Mouse (Mus musculus): ENCODE data around the gene Ganc.

Ganc gene

GRCm38 (mm10) chr2:120403653-120403985 is at the start of gene Ganc:
Gene Ganc (plus strand): TSS chr2:120403896.
- DNase-seq = no peak

GRCm38 (mm10) chr2:120360425-120360824 is 43.3 kb upstream of the Ganc start:
- DNase-seq = no peak

GRCm38 (mm10) chr2:120366501-120366900 is 37.2 kb upstream of the Ganc start:
- DNase-seq = no peak

- no peak for DNase-seq
Measured at GRCm38 (mm10) chr2:120367416-120368207, 36.1 kb upstream of the Ganc start.

- DNase-seq = no peak
Measured at GRCm38 (mm10) chr2:120373858-120374257, 29.8 kb upstream of the Ganc start.

GRCm38 (mm10) chr2:120386264-120386663 is 17.4 kb upstream of the Ganc start:
- DNase-seq = no peak

- no peak for DNase-seq
Measured at GRCm38 (mm10) chr2:120387291-120387690, 16.4 kb upstream of the Ganc start.

- DNase-seq = no peak
Measured at GRCm38 (mm10) chr2:120389376-120389775, 14.3 kb upstream of the Ganc start.

- DNase-seq = no peak
Measured at GRCm38 (mm10) chr2:120390934-120391333, 12.8 kb upstream of the Ganc start.

GRCm38 (mm10) chr2:120392406-120392805 is 11.3 kb upstream of the Ganc start:
- DNase-seq = no peak

- DNase-seq = no peak
Measured at GRCm38 (mm10) chr2:120397951-120398350, 5.7 kb upstream of the Ganc start.

- DNase-seq = no peak
Measured at GRCm38 (mm10) chr2:120402813-120403212, 883 bp upstream of the Ganc start.

- peak; percentile 97 for DNase-seq
Measured at GRCm38 (mm10) chr2:120403986-120404822, 508 bp downstream of the Ganc start, which contains the start of gene Tmem87a. Gene Tmem87a (minus strand): TSS chr2:120404113.

- DNase-seq = no peak
Measured at GRCm38 (mm10) chr2:120404823-120405765, 1.4 kb downstream of the Ganc start.

GRCm38 (mm10) chr2:120411096-120411628 is 7.5 kb downstream of the Ganc start:
- DNase-seq = no peak

GRCm38 (mm10) chr2:120414113-120414512 is 10.4 kb downstream of the Ganc start:
- DNase-seq = peak; percentile 11

GRCm38 (mm10) chr2:120414738-120415414 is 11.2 kb downstream of the Ganc start:
- peak; percentile 62 for DNase-seq

- no peak for DNase-seq
Measured at GRCm38 (mm10) chr2:120424386-120424785, 20.7 kb downstream of the Ganc start.

GRCm38 (mm10) chr2:120444486-120444885 is 40.8 kb downstream of the Ganc start:
- no peak for DNase-seq

GRCm38 (mm10) chr2:120446373-120446772 is 42.7 kb downstream of the Ganc start:
- DNase-seq = peak; percentile 19

GRCm38 (mm10) chr2:120447306-120447705 is 43.6 kb downstream of the Ganc start:
- no peak for DNase-seq

- no peak for DNase-seq
Measured at GRCm38 (mm10) chr2:120450724-120451123, 47.0 kb downstream of the Ganc start.

Measured in layer of hippocampus, adult 9-11 months (tissue).